Mouse (Mus musculus): ENCODE data around the gene Krt32. TPM values are rescaled to one million over a fixed set of nuclear protein-coding genes. Genes with fewer than 3 reads are reported as not detected.

Gene Krt32
- polyA plus RNA-seq, 1 experiment = not detected

- TF ChIP-seq CTCF (IDR thresholded peaks at IDR 0.05; ENCODE audit: insufficient read depth, low read depth, low read length) (no peak), POLR2A (IDR thresholded peaks at IDR 0.05; ENCODE audit: insufficient read depth, low read depth, low read length) (no peak)
- WGBS = 94% methylated on average over 6 of the region's 6 CpGs
- no peak within 1 kb of the TSS for H3K27ac ChIP-seq (ENCODE audit: insufficient read depth, low read depth, low read length)
- no peak within 1 kb of the TSS for H3K4me3 ChIP-seq (ENCODE audit: insufficient read depth, low read depth, low read length)
- 0 out of 2 replicates have a peak, but pooled peaks cover 3% of the 10 kb centered on the region for H3K4me1 ChIP-seq (ENCODE audit: control insufficient read depth, insufficient read depth, low read length)
Measured at GRCm38 (mm10) chr11:100105576-100106122, 17.6 kb upstream of the Krt32 start, which contains the start of gene Krt36. Gene Krt36, minus strand, starts transcription at chr11:100105626.

GRCm38 (mm10) chr11:100102693-100103429 is 14.8 kb upstream of the Krt32 start:
- WGBS = 67% methylated on average over 15 of the region's 15 CpGs
- H3K4me1 ChIP-seq (ENCODE audit: control insufficient read depth, insufficient read depth, low read length) = 0 out of 2 replicates have a peak, but pooled peaks cover 3% of the 10 kb centered on the region
- H3K4me3 ChIP-seq (ENCODE audit: insufficient read depth, low read depth, low read length) = no peak overlapping the region
- TF ChIP-seq POLR2A (IDR thresholded peaks at IDR 0.05; ENCODE audit: insufficient read depth, low read depth, low read length) (no peak), CTCF (IDR thresholded peaks at IDR 0.05; ENCODE audit: insufficient read depth, low read depth, low read length) (no peak)
- H3K27ac ChIP-seq (ENCODE audit: insufficient read depth, low read depth, low read length) = no peak overlapping the region

GRCm38 (mm10) chr11:100100391-100100790 is 12.4 kb upstream of the Krt32 start:
- H3K4me3 ChIP-seq (ENCODE audit: insufficient read depth, low read depth, low read length) = no peak overlapping the region
- 0 out of 2 replicates have a peak, but pooled peaks cover 3% of the 10 kb centered on the region for H3K4me1 ChIP-seq (ENCODE audit: control insufficient read depth, insufficient read depth, low read length)
- no peak overlapping the region for H3K27ac ChIP-seq (ENCODE audit: insufficient read depth, low read depth, low read length)
- TF ChIP-seq POLR2A (IDR thresholded peaks at IDR 0.05; ENCODE audit: insufficient read depth, low read depth, low read length) = no peak
- no peak for TF ChIP-seq CTCF (IDR thresholded peaks at IDR 0.05; ENCODE audit: insufficient read depth, low read depth, low read length)
- WGBS = 60% methylated on average over 4 of the region's 4 CpGs

GRCm38 (mm10) chr11:100097819-100098218 is 9.8 kb upstream of the Krt32 start:
- TF ChIP-seq POLR2A (IDR thresholded peaks at IDR 0.05; ENCODE audit: insufficient read depth, low read depth, low read length) (no peak), CTCF (IDR thresholded peaks at IDR 0.05; ENCODE audit: insufficient read depth, low read depth, low read length) (no peak)
- Histone ChIP-seq H3K4me1 (ENCODE audit: control insufficient read depth, insufficient read depth, low read length) (no peaks in the 10 kb centered on the region), H3K27ac (ENCODE audit: insufficient read depth, low read depth, low read length) (no peak overlapping the region), H3K4me3 (ENCODE audit: insufficient read depth, low read depth, low read length) (no peak overlapping the region)
- WGBS = 88% methylated on average over 9 of the region's 9 CpGs

- Histone ChIP-seq H3K4me1 (ENCODE audit: control insufficient read depth, insufficient read depth, low read length) (no peaks in the 10 kb centered on the region), H3K27ac (ENCODE audit: insufficient read depth, low read depth, low read length) (no peak within 1 kb of the TSS), H3K4me3 (ENCODE audit: insufficient read depth, low read depth, low read length) (no peak within 1 kb of the TSS)
- TF ChIP-seq CTCF (IDR thresholded peaks at IDR 0.05; ENCODE audit: insufficient read depth, low read depth, low read length) (no peak), POLR2A (IDR thresholded peaks at IDR 0.05; ENCODE audit: insufficient read depth, low read depth, low read length) (no peak)
- WGBS = 49% methylated on average over 9 of the region's 9 CpGs
Measured at GRCm38 (mm10) chr11:100096141-100096540, 8.1 kb upstream of the Krt32 start, which contains the start of gene Krt35. Gene Krt35, minus strand, starts transcription at chr11:100096241.

- Histone ChIP-seq H3K4me3 (ENCODE audit: insufficient read depth, low read depth, low read length) (no peak overlapping the region), H3K27ac (ENCODE audit: insufficient read depth, low read depth, low read length) (no peak overlapping the region), H3K4me1 (ENCODE audit: control insufficient read depth, insufficient read depth, low read length) (no peaks in the 10 kb centered on the region)
- 76% methylated on average over 7 of the region's 7 CpGs for WGBS
- TF ChIP-seq POLR2A (IDR thresholded peaks at IDR 0.05; ENCODE audit: insufficient read depth, low read depth, low read length) = no peak
Measured at GRCm38 (mm10) chr11:100088378-100089025, 476 bp upstream of the Krt32 start.

- Histone ChIP-seq H3K4me1 (ENCODE audit: control insufficient read depth, insufficient read depth, low read length) (peaks cover 5% of the 10 kb centered on the region), H3K27ac (ENCODE audit: insufficient read depth, low read depth, low read length) (peak overlapping the region; percentile 27), H3K4me3 (ENCODE audit: insufficient read depth, low read depth, low read length) (no peak overlapping the region)
- TF ChIP-seq CTCF (IDR thresholded peaks at IDR 0.05; ENCODE audit: insufficient read depth, low read depth, low read length) (no peak), POLR2A (IDR thresholded peaks at IDR 0.05; ENCODE audit: insufficient read depth, low read depth, low read length) (no peak)
- 36% methylated on average over 1 of the region's 1 CpGs for WGBS
Measured at GRCm38 (mm10) chr11:100073873-100074272, 14.2 kb downstream of the Krt32 start.

GRCm38 (mm10) chr11:100067293-100068036 is 20.6 kb downstream of the Krt32 start:
- no peaks in the 10 kb centered on the region for H3K4me1 ChIP-seq (ENCODE audit: control insufficient read depth, insufficient read depth, low read length)
- 94% methylated on average over 17 of the region's 17 CpGs for WGBS
- no peak overlapping the region for H3K27ac ChIP-seq (ENCODE audit: insufficient read depth, low read depth, low read length)
- H3K4me3 ChIP-seq (ENCODE audit: insufficient read depth, low read depth, low read length) = no peak overlapping the region
- TF ChIP-seq CTCF (IDR thresholded peaks at IDR 0.05; ENCODE audit: insufficient read depth, low read depth, low read length) (no peak), POLR2A (IDR thresholded peaks at IDR 0.05; ENCODE audit: insufficient read depth, low read depth, low read length) (no peak)

Measured in olfactory bulb, adult 2 months (tissue).